Mouse (Mus musculus) urinary bladder, postnatal 36 days (tissue): ENCODE results near the gene Gja8.

Experiments
- DNase-seq, 2 experiments: peaks; one replicate each; pipeline ENCODE4 v3.0.0; 2022; ENCODE audit warnings: low spot score in 2 of 2, mixed read lengths in 1 of 2

The Gja8 gene

DNA sequence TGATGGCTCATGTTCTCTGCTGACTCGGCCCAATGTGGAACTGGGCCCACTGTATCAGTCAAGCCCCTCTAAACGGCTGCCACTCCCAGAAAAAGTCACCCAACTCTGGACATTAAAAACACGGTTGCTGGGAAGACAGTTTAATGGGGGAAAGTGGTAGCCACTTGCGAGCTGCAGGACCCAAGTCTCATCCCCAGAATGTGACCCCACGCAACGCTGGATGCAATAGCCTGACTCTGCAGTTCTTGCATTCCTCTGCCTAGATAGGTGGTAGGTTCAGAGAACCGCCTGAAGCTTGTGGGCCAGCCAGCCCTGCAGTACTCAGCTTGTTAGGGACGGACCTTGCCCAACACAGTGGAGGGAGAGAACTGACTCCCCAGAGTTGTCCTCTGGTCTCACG lies 46.3 kb downstream of the Gja8 start:
- DNase-seq = no peak

DNA sequence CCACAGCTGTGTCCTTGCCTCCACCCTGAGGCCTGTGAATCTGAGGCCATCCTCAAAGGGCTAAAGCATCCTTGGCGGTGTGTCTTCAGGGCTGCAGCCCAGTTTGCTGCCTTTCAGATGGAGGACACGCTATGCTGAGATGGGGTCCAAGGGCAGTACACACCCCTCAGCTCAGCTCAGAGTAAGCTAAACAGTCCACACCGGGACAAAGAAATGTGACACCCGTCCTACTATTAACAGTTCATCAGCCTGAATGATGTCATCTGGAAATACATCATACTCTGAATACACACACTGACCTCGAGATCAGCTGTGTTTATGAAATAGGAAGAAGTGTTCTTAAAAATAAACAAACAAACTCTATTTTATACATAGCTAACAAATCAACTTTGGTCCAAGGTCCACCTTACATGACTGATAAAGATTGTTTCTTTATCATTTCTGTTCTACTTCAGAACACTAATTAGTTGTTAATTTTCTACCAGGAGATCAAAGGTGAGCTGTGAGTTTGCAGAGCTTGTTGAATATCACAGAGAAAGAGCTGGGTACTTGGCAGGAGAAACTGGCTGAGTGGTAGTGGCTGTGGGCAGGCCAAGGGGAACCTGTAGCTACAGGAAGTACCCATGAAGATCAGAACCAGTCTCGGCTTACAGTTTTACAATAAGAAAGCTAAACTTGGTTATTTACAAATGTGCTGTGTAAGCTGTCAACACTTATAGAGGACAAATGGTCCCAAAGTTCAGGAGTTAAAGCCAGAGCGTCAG lies 50.8 kb downstream of the Gja8 start:
- no peak for DNase-seq

DNA sequence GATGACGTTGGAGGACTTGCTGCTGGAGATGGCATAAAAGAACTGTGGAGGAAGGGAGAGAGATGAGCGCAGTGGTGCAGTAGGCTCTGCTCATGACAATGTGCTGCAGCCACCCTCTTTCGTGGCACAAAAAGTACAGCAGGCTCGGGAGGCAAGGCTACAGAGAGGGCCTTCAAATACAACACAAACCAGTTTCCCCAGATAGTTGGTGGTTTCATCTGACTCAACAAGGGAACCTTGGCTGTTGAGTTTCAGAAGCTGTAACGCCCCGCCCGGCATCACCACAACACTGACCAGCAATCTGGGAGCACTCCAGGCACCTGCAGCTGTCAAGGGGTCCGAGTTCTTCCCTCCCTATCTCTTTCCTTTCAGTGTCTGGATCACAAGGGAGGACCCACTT lies 53.3 kb downstream of the Gja8 start:
- DNase-seq = no peak

DNA sequence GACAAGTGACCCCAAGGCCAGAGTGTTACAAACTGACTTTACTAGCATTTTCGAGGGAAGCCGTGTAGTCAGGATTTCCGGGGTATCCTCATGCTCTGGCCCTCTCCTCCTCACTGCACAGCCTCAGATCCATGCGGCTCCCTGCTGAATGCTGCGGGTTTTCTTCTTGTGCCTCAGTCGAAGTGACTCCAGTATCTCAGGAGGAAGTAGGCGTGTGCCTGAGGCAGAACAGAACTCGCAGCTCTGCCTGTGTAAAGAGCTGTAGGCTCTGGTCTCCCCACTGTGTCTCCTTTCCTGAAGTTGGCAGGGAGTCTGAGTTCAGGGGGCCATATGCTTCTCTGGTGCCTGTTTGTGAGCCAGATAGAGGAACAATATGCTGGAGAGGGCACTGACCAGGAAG lies 54.8 kb downstream of the Gja8 start:
- DNase-seq = no peak

DNA sequence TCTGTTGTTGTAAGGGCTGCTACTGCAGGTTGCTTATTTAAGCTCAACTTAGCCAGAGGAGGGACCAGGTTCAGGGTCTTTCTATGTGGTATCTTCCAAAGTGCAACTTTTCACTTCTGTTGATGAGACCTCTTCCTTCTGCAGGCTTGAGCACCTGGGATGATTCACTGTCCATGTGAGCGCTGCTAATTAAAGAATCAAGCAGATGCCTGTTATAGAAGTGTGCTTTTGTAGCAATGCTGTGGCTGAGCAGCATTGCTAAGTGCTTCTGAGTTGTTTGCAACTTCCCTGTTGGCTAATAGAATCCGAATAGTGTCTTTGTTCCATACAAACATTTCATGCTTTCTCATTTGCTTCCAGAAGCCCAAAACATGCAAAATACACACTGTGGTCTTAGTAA lies 55.5 kb downstream of the Gja8 start:
- DNase-seq = no peak

DNA sequence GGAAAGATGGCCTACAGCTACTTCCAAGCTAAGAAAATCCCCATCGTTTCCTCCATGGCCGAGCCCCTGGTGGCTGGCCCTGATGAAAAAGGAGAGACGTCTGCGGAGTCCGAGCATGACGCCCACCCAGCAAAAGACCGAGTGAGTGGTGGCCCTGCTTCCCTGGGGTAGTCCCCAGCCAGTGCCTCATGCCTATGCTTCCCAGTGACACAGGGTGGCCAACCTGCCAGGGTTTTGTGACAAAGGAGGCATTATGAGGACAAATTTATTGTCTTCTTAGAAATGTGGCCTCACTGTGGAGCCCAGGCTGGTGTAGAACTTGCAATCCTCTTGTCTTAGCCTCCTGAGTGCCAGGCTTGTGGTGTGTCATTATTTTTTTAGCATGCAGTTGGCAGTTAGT lies 56.7 kb downstream of the Gja8 start:
- no peak for DNase-seq

DNA sequence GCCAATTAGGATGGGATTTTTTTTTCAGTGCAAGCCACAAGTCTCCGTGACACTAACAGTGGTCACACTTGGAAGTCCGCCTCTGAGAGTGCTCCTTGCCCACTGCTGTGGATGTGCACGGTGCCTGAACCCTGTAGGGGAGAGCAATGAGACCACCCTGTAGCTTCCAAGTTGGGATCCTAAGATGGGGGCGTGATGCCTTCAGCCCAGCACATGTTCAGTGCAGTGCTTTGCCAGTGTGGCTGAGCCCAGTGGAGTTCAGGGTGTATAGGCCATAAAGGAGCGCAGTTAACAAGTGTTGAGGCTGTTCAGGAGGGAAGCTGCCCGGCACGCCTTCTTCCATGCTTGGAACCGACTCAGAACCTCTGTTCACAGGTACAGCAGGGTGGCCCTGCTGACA lies 57.3 kb downstream of the Gja8 start:
- DNase-seq = no peak

DNA sequence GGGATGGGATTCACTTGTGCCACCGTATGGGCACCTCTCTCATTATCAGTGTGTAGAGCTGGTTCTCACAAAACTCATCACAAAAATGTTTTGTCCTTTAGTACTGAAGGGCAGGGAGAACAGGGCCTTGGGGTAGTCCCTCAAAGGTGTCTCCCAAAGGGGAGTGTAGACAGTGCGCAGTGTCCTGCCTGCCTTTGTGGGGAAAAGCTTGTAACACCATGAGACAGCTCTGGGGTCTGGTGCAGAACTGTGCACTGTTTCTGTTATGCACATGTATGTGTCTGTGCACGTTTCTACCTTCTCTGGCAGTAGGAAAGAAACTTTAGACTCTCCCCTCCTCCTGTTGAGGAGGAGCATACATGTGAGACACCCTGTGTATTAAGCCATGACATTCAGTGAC lies 58.0 kb downstream of the Gja8 start:
- DNase-seq = no peak
